Mouse (Mus musculus) splenic B cell, adult 2 months (primary cell): ENCODE measurements around the gene Exo5.
A peak's percentile ranks its signal among the peaks of the same experiment; 100 is the strongest.

Experiments
- DNase-seq: peaks from one replicate; pipeline ENCODE4 v3.0.0-alpha.2; 2011; ENCODE audit warnings: low read depth, low spot score
- H3K27me3 ChIP-seq: 2 replicates; pipeline ENCODE4 v1.6.1; 2012; ENCODE audit warnings: mild to moderate bottlenecking, low read length, moderate library complexity, mixed read lengths; ENCODE audit not compliant: control insufficient read depth, poor library complexity, insufficient read depth, severe bottlenecking
- H3K36me3 ChIP-seq: 2 replicates; pipeline ENCODE4 v1.6.1; 2012; ENCODE audit warnings: mild to moderate bottlenecking, low read length, moderate library complexity, mixed read lengths; ENCODE audit not compliant: control insufficient read depth, poor library complexity, insufficient read depth, severe bottlenecking

Exo5 gene

GRCm38 (mm10) chr4:120924554-120925299 lies at the start of gene Exo5:
TSS of gene Exo5 (minus strand) at chr4:120925017.
- Histone ChIP-seq H3K27me3 (no peaks in the 10 kb centered on the region), H3K36me3 (0 out of 2 replicates have a peak, but pooled peaks cover 1% of the 10 kb centered on the region)
- DNase-seq = peak; percentile 93

- Histone ChIP-seq H3K36me3 (peaks cover 32% of the 10 kb centered on the region), H3K27me3 (no peaks in the 10 kb centered on the region)
- DNase-seq = no peak
Measured at GRCm38 (mm10) chr4:120971842-120972241, 47.0 kb upstream of the Exo5 start.

GRCm38 (mm10) chr4:120969382-120970146 lies 44.7 kb upstream of the Exo5 start:
- DNase-seq = peak; percentile 50
- Histone ChIP-seq H3K27me3 (no peaks in the 10 kb centered on the region), H3K36me3 (peaks cover 31% of the 10 kb centered on the region)

- H3K36me3 ChIP-seq = peaks cover 24% of the 10 kb centered on the region
- H3K27me3 ChIP-seq = no peaks in the 10 kb centered on the region; the same call in 1 of the 2 replicates
- DNase-seq = no peak
Measured at GRCm38 (mm10) chr4:120968486-120968885, 43.7 kb upstream of the Exo5 start.

GRCm38 (mm10) chr4:120955586-120955985 lies 30.8 kb upstream of the Exo5 start:
- Histone ChIP-seq H3K36me3 (no peaks in the 10 kb centered on the region), H3K27me3 (no peaks in the 10 kb centered on the region)
- DNase-seq = peak; percentile 53

- no peaks in the 10 kb centered on the region for H3K27me3 ChIP-seq
- peak; percentile 73 for DNase-seq
Measured at GRCm38 (mm10) chr4:120953667-120954066, 28.9 kb upstream of the Exo5 start.

GRCm38 (mm10) chr4:120953038-120953437 lies 28.2 kb upstream of the Exo5 start:
- peak; percentile 23 for DNase-seq
- Histone ChIP-seq H3K27me3 (no peaks in the 10 kb centered on the region), H3K36me3 (no peaks in the 10 kb centered on the region)

More at GRCm38 (mm10) chr4:120953667-120954066, 28.9 kb upstream of the Exo5 start:
- H3K36me3 ChIP-seq = no peaks in the 10 kb centered on the region

GRCm38 (mm10) chr4:120952163-120952562 lies 27.3 kb upstream of the Exo5 start:
- H3K27me3 ChIP-seq = no peaks in the 10 kb centered on the region
- DNase-seq = peak; percentile 50
- H3K36me3 ChIP-seq = 0 out of 2 replicates have a peak, but pooled peaks cover 1% of the 10 kb centered on the region

GRCm38 (mm10) chr4:120951428-120951973 lies 26.7 kb upstream of the Exo5 start, which contains the start of gene Zfp69:
TSS of gene Zfp69 (minus strand) at chr4:120951699.
- no peaks in the 10 kb centered on the region for H3K27me3 ChIP-seq
- peak; percentile 94 for DNase-seq

GRCm38 (mm10) chr4:120950763-120951427 lies 26.1 kb upstream of the Exo5 start:
- Histone ChIP-seq H3K36me3 (peaks cover 7% of the 10 kb centered on the region; the same call in 1 of the 2 replicates), H3K27me3 (no peaks in the 10 kb centered on the region)
- no peak for DNase-seq

More at GRCm38 (mm10) chr4:120951428-120951973, 26.7 kb upstream of the Exo5 start, which contains the start of gene Zfp69:
- H3K36me3 ChIP-seq = peaks cover 5% of the 10 kb centered on the region; the same call in 1 of the 2 replicates

GRCm38 (mm10) chr4:120948938-120949337 lies 24.1 kb upstream of the Exo5 start:
- no peak for DNase-seq
- no peaks in the 10 kb centered on the region for H3K27me3 ChIP-seq
- H3K36me3 ChIP-seq = peaks cover 7% of the 10 kb centered on the region; the same call in 1 of the 2 replicates

GRCm38 (mm10) chr4:120935006-120935405 lies 10.2 kb upstream of the Exo5 start:
- Histone ChIP-seq H3K36me3 (peaks cover 6% of the 10 kb centered on the region; the same call in 1 of the 2 replicates), H3K27me3 (no peaks in the 10 kb centered on the region)
- DNase-seq = no peak

GRCm38 (mm10) chr4:120930736-120931135 lies 5.9 kb upstream of the Exo5 start:
- Histone ChIP-seq H3K36me3 (peaks cover 6% of the 10 kb centered on the region; the same call in 1 of the 2 replicates), H3K27me3 (no peaks in the 10 kb centered on the region)
- no peak for DNase-seq

GRCm38 (mm10) chr4:120928686-120929085 lies 3.9 kb upstream of the Exo5 start:
- Histone ChIP-seq H3K36me3 (peaks cover 4% of the 10 kb centered on the region; the same call in 1 of the 2 replicates), H3K27me3 (no peaks in the 10 kb centered on the region)
- DNase-seq = no peak
